Mouse (Mus musculus): ENCODE data around the gene Unc5b. TPM values are rescaled to one million over a fixed set of nuclear protein-coding genes. Genes with fewer than 3 reads are reported as not detected.
"Not testable (repeated sequence)": the region's sequence is repeated elsewhere in the genome, so short reads cannot be mapped to it uniquely, and the experiment has no call there.

Unc5b gene
- polyA plus RNA-seq, 1 experiment from 2014 or later = 2.4 TPM

GRCm38 (mm10) chr10:60756146-60756545 lies 75.2 kb downstream of the Unc5b start:
- DNase-seq (ENCODE audit: low spot score) = no peak
- no peak overlapping the region for H3K4me3 ChIP-seq
- H3K36me3 ChIP-seq = no peaks in the 10 kb centered on the region
- H3K4me1 ChIP-seq (replicated peaks) = peaks cover 21% of the 10 kb centered on the region
- no peak overlapping the region for H3K27ac ChIP-seq
- H3K27me3 ChIP-seq (ENCODE audit: insufficient read depth, poor library complexity, severe bottlenecking) = no peaks in the 10 kb centered on the region
- H3K9me3 ChIP-seq = no peaks in the 10 kb centered on the region; the same call in 1 of the 2 replicates

- no peak overlapping the region for H3K4me3 ChIP-seq
- no peak overlapping the region for H3K27ac ChIP-seq
- peaks cover 30% of the 10 kb centered on the region for H3K4me1 ChIP-seq (replicated peaks)
- no peak for DNase-seq (ENCODE audit: low spot score)
- 77% methylated on average over 8 of the region's 8 CpGs for WGBS
- H3K9me3 ChIP-seq = no peaks in the 10 kb centered on the region; the same call in 1 of the 2 replicates
- no peaks in the 10 kb centered on the region; the same call in 1 of the 2 replicates for H3K36me3 ChIP-seq
- H3K27me3 ChIP-seq (ENCODE audit: insufficient read depth, poor library complexity, severe bottlenecking) = no peaks in the 10 kb centered on the region
Measured at GRCm38 (mm10) chr10:60753941-60754340, 77.4 kb downstream of the Unc5b start.

- H3K4me1 ChIP-seq (replicated peaks) = peaks cover 34% of the 10 kb centered on the region
- peak overlapping the region; percentile 91 for H3K27ac ChIP-seq
- H3K4me3 ChIP-seq = no peak overlapping the region
- peaks cover 5% of the 10 kb centered on the region; the same call in 1 of the 2 replicates for H3K36me3 ChIP-seq
- 67% methylated on average over 9 of the region's 9 CpGs for WGBS
- H3K9me3 ChIP-seq = no peaks in the 10 kb centered on the region; the same call in 1 of the 2 replicates
- DNase-seq (ENCODE audit: low spot score) = no peak
- H3K27me3 ChIP-seq (ENCODE audit: insufficient read depth, poor library complexity, severe bottlenecking) = no peaks in the 10 kb centered on the region
Measured at GRCm38 (mm10) chr10:60753261-60753660, 78.1 kb downstream of the Unc5b start.

GRCm38 (mm10) chr10:60752040-60753020 lies 79.1 kb downstream of the Unc5b start, which contains the start of gene Slc29a3:
Slc29a3 (minus strand) TSS chr10:60752794.
- H3K36me3 ChIP-seq = peaks cover 5% of the 10 kb centered on the region; the same call in 1 of the 2 replicates
- peaks cover 43% of the 10 kb centered on the region for H3K4me1 ChIP-seq (replicated peaks)
- H3K4me3 ChIP-seq = peak within 1 kb of the TSS; percentile 60
- H3K27me3 ChIP-seq (ENCODE audit: insufficient read depth, poor library complexity, severe bottlenecking) = no peaks in the 10 kb centered on the region
- H3K9me3 ChIP-seq = no peaks in the 10 kb centered on the region; the same call in 1 of the 2 replicates
- peak within 1 kb of the TSS; percentile 91 for H3K27ac ChIP-seq
- DNase-seq (ENCODE audit: low spot score) = peak; percentile 97
- 7% methylated on average over 41 of the region's 41 CpGs for WGBS

- 85% methylated on average over 6 of the region's 6 CpGs for WGBS
- Histone ChIP-seq H3K27me3 (ENCODE audit: insufficient read depth, poor library complexity, severe bottlenecking) (no peaks in the 10 kb centered on the region), H3K27ac (0 out of 2 replicates have a peak overlapping the region, but pooled peaks have one; percentile 65), H3K4me3 (no peak overlapping the region), H3K4me1 (replicated peaks) (peaks cover 52% of the 10 kb centered on the region), H3K9me3 (no peaks in the 10 kb centered on the region), H3K36me3 (peaks cover 5% of the 10 kb centered on the region; the same call in 1 of the 2 replicates)
- no peak for DNase-seq (ENCODE audit: low spot score)
Measured at GRCm38 (mm10) chr10:60747667-60748212, 83.6 kb downstream of the Unc5b start.

- H3K27ac ChIP-seq = peak overlapping the region; percentile 65; the same call in 1 of the 2 replicates
- H3K27me3 ChIP-seq (ENCODE audit: insufficient read depth, poor library complexity, severe bottlenecking) = no peaks in the 10 kb centered on the region
- H3K4me1 ChIP-seq (replicated peaks) = peaks cover 43% of the 10 kb centered on the region
- 75% methylated on average over 2 of the region's 2 CpGs for WGBS
- H3K9me3 ChIP-seq = no peaks in the 10 kb centered on the region
- no peak overlapping the region for H3K4me3 ChIP-seq
- DNase-seq (ENCODE audit: low spot score) = no peak
- peaks cover 5% of the 10 kb centered on the region; the same call in 1 of the 2 replicates for H3K36me3 ChIP-seq
Measured at GRCm38 (mm10) chr10:60746512-60746911, 84.9 kb downstream of the Unc5b start.

- WGBS = 92% methylated on average over 14 of the region's 14 CpGs
- Histone ChIP-seq H3K4me1 (replicated peaks) (peaks cover 34% of the 10 kb centered on the region), H3K27me3 (ENCODE audit: insufficient read depth, poor library complexity, severe bottlenecking) (no peaks in the 10 kb centered on the region), H3K9me3 (no peaks in the 10 kb centered on the region), H3K36me3 (0 out of 2 replicates have a peak, but pooled peaks cover 5% of the 10 kb centered on the region), H3K27ac (no peak overlapping the region), H3K4me3 (no peak overlapping the region)
- DNase-seq (ENCODE audit: low spot score) = no peak
Measured at GRCm38 (mm10) chr10:60744543-60745290, 86.7 kb downstream of the Unc5b start.

- Histone ChIP-seq H3K4me3 (no peak overlapping the region), H3K9me3 (no peaks in the 10 kb centered on the region), H3K27me3 (ENCODE audit: insufficient read depth, poor library complexity, severe bottlenecking) (no peaks in the 10 kb centered on the region), H3K27ac (peak overlapping the region; percentile 66), H3K4me1 (replicated peaks) (peaks cover 33% of the 10 kb centered on the region), H3K36me3 (0 out of 2 replicates have a peak, but pooled peaks cover 4% of the 10 kb centered on the region)
- no peak for DNase-seq (ENCODE audit: low spot score)
- 63% methylated on average over 9 of the region's 9 CpGs for WGBS
Measured at GRCm38 (mm10) chr10:60743681-60744080, 87.7 kb downstream of the Unc5b start.

- WGBS = 83% methylated on average over 6 of the region's 6 CpGs
- Histone ChIP-seq H3K27me3 (ENCODE audit: insufficient read depth, poor library complexity, severe bottlenecking) (no peaks in the 10 kb centered on the region), H3K27ac (no peak overlapping the region), H3K4me3 (no peak overlapping the region), H3K4me1 (replicated peaks) (peaks cover 26% of the 10 kb centered on the region), H3K36me3 (no peaks in the 10 kb centered on the region), H3K9me3 (no peaks in the 10 kb centered on the region)
- DNase-seq (ENCODE audit: low spot score) = no peak
Measured at GRCm38 (mm10) chr10:60742942-60743341, 88.4 kb downstream of the Unc5b start.

GRCm38 (mm10) chr10:60742296-60742695 lies 89.1 kb downstream of the Unc5b start:
- H3K9me3 ChIP-seq; H3K36me3 ChIP-seq; H3K4me3 ChIP-seq; DNase-seq (ENCODE audit: low spot score); H3K27me3 ChIP-seq (ENCODE audit: insufficient read depth, poor library complexity, severe bottlenecking); H3K27ac ChIP-seq: not testable (repeated sequence)
- peaks cover 24% of the 10 kb centered on the region; the same call in 1 of the 2 replicates for H3K4me1 ChIP-seq (replicated peaks)
- 82% methylated on average over 1 of the region's 1 CpGs for WGBS

- Histone ChIP-seq H3K27me3 (ENCODE audit: insufficient read depth, poor library complexity, severe bottlenecking) (no peaks in the 10 kb centered on the region), H3K4me1 (replicated peaks) (peaks cover 18% of the 10 kb centered on the region; the same call in 1 of the 2 replicates), H3K9me3 (no peaks in the 10 kb centered on the region), H3K4me3 (no peak overlapping the region), H3K27ac (no peak overlapping the region), H3K36me3 (peaks cover 5% of the 10 kb centered on the region; the same call in 1 of the 2 replicates)
- WGBS = 80% methylated on average over 7 of the region's 7 CpGs
- no peak for DNase-seq (ENCODE audit: low spot score)
Measured at GRCm38 (mm10) chr10:60741435-60741834, 89.9 kb downstream of the Unc5b start.

All from hindbrain, embryonic 10.5 days (tissue).